Mouse (Mus musculus) cerebellum, adult 11 months (tissue): Measurements from ENCODE around the gene Acod1.

ENCODE experiments used
- DNase-seq: peaks from one replicate; pipeline ENCODE4 v3.0.0; 2022

Gene Acod1

GRCm38 (mm10) chr14:103073825-103074224, 27.0 kb downstream of the Acod1 start:
- no peak for DNase-seq

- no peak for DNase-seq
Measured at GRCm38 (mm10) chr14:103075166-103075565, 28.4 kb downstream of the Acod1 start.

- DNase-seq = no peak
Measured at GRCm38 (mm10) chr14:103077272-103078005, 30.7 kb downstream of the Acod1 start.

GRCm38 (mm10) chr14:103078006-103078912, 31.5 kb downstream of the Acod1 start:
- DNase-seq = no peak

- DNase-seq = peak; percentile 79
Measured at GRCm38 (mm10) chr14:103079209-103079977, 32.6 kb downstream of the Acod1 start.

- no peak for DNase-seq
Measured at GRCm38 (mm10) chr14:103085840-103086533, 39.2 kb downstream of the Acod1 start.

- DNase-seq = no peak
Measured at GRCm38 (mm10) chr14:103086671-103087324, 40.0 kb downstream of the Acod1 start.

- no peak for DNase-seq
Measured at GRCm38 (mm10) chr14:103087846-103088245, 41.1 kb downstream of the Acod1 start.

GRCm38 (mm10) chr14:103088624-103089023, 41.8 kb downstream of the Acod1 start:
- peak; percentile 48 for DNase-seq

GRCm38 (mm10) chr14:103093236-103093635, 46.5 kb downstream of the Acod1 start:
- no peak for DNase-seq

GRCm38 (mm10) chr14:103093670-103094069, 46.9 kb downstream of the Acod1 start:
- no peak for DNase-seq

- DNase-seq = no peak
Measured at GRCm38 (mm10) chr14:103095036-103095435, 48.3 kb downstream of the Acod1 start.

GRCm38 (mm10) chr14:103095826-103096225, 49.0 kb downstream of the Acod1 start:
- no peak for DNase-seq

- no peak for DNase-seq
Measured at GRCm38 (mm10) chr14:103096621-103097020, 49.8 kb downstream of the Acod1 start.

- DNase-seq = no peak
Measured at GRCm38 (mm10) chr14:103098213-103098586, 51.4 kb downstream of the Acod1 start.

- DNase-seq = peak; percentile 86
Measured at GRCm38 (mm10) chr14:103098587-103099235, 51.9 kb downstream of the Acod1 start.

- peak; percentile 88 for DNase-seq
Measured at GRCm38 (mm10) chr14:103099238-103099933, 52.6 kb downstream of the Acod1 start, which contains the start of gene Fbxl3. Fbxl3 (minus strand) TSS chr14:103099566.

GRCm38 (mm10) chr14:103100296-103100695, 53.5 kb downstream of the Acod1 start:
- DNase-seq = no peak

- no peak for DNase-seq
Measured at GRCm38 (mm10) chr14:103101171-103101570, 54.4 kb downstream of the Acod1 start.

- no peak for DNase-seq
Measured at GRCm38 (mm10) chr14:103102246-103102645, 55.5 kb downstream of the Acod1 start.
